Mouse (Mus musculus): ENCODE measurements around the gene Klf13.

DNA sequence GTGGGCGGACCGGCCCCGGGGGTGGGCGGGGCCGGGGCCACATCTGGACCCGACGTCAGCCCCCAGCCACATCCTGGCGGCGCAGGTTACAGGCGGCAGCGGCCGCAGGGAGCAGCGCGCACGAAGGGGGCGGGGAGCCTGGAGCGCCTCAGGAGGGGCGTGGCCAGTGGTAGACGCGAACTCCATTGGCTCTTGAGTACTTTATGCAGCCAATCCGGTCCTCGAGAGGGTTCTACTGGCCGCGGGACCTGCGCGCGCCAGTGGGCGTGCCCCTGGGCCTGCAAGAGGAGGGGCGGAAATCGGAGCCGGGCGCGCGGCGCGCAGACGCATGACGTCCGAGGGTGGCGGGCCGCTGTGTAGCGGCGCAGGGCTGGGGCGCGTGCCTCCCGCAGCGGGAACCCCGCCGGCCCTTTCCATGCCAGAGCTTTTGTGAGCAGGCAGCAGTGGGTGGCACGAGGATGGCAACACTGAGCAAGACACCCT, at the start of gene Klf13:
- no peak for TF ChIP-seq CTCF (IDR thresholded peaks at IDR 0.05; ENCODE audit: low read depth)
- TF ChIP-seq EP300 (optimal IDR thresholded peaks at IDR 0.05) = no peak
